Mouse (Mus musculus): Measurements from ENCODE around the gene Mef2d.

Gene Mef2d

GRCm38 (mm10) chr3:88212356-88212755 lies 70.2 kb downstream of the Mef2d start:
- no peak for DNase-seq

- no peak for DNase-seq
These were observed 70.8 kb downstream of the Mef2d start for GRCm38 (mm10) chr3:88213019-88213418.

GRCm38 (mm10) chr3:88214197-88214938 lies 72.2 kb downstream of the Mef2d start:
- no peak for DNase-seq

GRCm38 (mm10) chr3:88214971-88215552 lies 72.9 kb downstream of the Mef2d start:
- no peak for DNase-seq

GRCm38 (mm10) chr3:88215553-88216004 lies 73.4 kb downstream of the Mef2d start:
- no peak for DNase-seq

- DNase-seq, result no peak
These were observed 73.9 kb downstream of the Mef2d start for GRCm38 (mm10) chr3:88216116-88216515.

- DNase-seq, result no peak
These were observed 74.6 kb downstream of the Mef2d start for GRCm38 (mm10) chr3:88216534-88217326.

GRCm38 (mm10) chr3:88217679-88218078 lies 75.5 kb downstream of the Mef2d start:
- no peak for DNase-seq

GRCm38 (mm10) chr3:88219940-88220339 lies 77.8 kb downstream of the Mef2d start:
- DNase-seq, result no peak

GRCm38 (mm10) chr3:88220842-88221241 lies 78.7 kb downstream of the Mef2d start:
- peak; percentile 85 for DNase-seq
